Mouse (Mus musculus): ENCODE measurements at regions not wholly inside any gene's neighbourhood (a gene's known extent, or its start where the extent isn't known, plus 50 kb on each side); places are given as distances from the start of the nearest gene placed in this dataset.

DNA sequence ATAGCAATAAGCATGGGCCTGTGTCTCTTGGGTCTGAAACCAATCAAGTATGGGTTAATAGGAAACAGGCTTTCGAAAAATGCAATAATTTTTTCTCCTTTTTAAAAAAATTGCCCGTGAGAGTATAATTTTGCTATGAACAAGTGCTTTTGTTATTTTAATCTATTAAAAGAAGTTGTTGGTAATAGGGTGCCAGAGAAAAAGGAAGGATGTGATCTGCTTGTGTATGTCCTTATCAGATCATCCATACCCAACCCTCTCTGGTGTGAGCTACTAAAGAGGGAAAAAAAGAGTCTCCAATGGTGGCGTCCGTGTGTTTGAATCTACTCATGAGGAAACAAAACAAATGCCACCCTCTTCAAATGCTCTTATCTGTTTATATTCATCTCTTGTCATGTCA is 484.9 kb downstream of the Car8 start:
- Histone ChIP-seq H3K36me3 (replicated peaks in 1 of 2; ENCODE audit: control insufficient read depth in 1 of 2, insufficient read depth in 1 of 2, low read length in 1 of 2) (no peaks in the 10 kb centered on the region), H3K9ac (ENCODE audit: insufficient read depth, low read depth) (no peak overlapping the region), H3K4me1 (ENCODE audit: control insufficient read depth in 1 of 2, insufficient read depth in 2 of 2) (peaks cover 2 to 19% of the 10 kb centered on the region in 2 experiments; a peak in 2 of 4 replicates), H3K4me2 (ENCODE audit: insufficient read depth, low read depth, poor library complexity, severe bottlenecking) (no peak overlapping the region), H3K27ac (ENCODE audit: insufficient read depth, low read depth) (no peak overlapping the region), H3K9me3 (replicated peaks; ENCODE audit: low read length) (no peaks in the 10 kb centered on the region), H3K79me2 (replicated peaks; ENCODE audit: control insufficient read depth, extremely low read depth, insufficient read depth, poor library complexity, severe bottlenecking) (no peaks in the 10 kb centered on the region), H3K4me3 (replicated peaks in 1 of 3; ENCODE audit: low read depth in 2 of 3, low read length in 2 of 3, poor library complexity in 1 of 3) (no peak overlapping the region), H3K27me3 (replicated peaks) (no peaks in the 10 kb centered on the region)
- in situ Hi-C loops (cut with MboI; ENCODE audit: low pct_ligation_motif_present, low pct_unique_long_range_greater_than_20kb, low sequenced_read_pairs) (no loop called here), dilution Hi-C loops (cut with MboI; ENCODE audit: extremely low pct_ligation_motif_present, extremely low pct_unique_long_range_greater_than_20kb, low sequenced_read_pairs) (no loop called here)
- TF ChIP-seq ELF1 (IDR thresholded peaks at IDR 0.05; ENCODE audit: low read depth, low read length) (no peak), TBP (conservative IDR thresholded peaks at IDR 0.05; ENCODE audit: low read depth, low read length) (no peak), MAX (IDR thresholded peaks at IDR 0.05; ENCODE audit: low read length) (no peak), MXI1 (IDR thresholded peaks at IDR 0.05; ENCODE audit: low read depth, low read length) (no peak), POLR2A (IDR thresholded peaks at IDR 0.05; ENCODE audit: low read depth, low read length) (no peak), ZNF384 (IDR thresholded peaks at IDR 0.05; ENCODE audit: low read depth, low read length) (no peak), SIN3A (IDR thresholded peaks at IDR 0.05; ENCODE audit: low read length) (no peak), CHD2 (IDR thresholded peaks at IDR 0.05; ENCODE audit: low read length) (no peak), MAFK (IDR thresholded peaks at IDR 0.05; ENCODE audit: insufficient replicate concordance, low read length) (no peak), TCF12 (IDR thresholded peaks at IDR 0.05; ENCODE audit: low read depth, low read length) (no peak)
- DNase-seq (ENCODE audit: extremely low read depth) = no peak

DNA sequence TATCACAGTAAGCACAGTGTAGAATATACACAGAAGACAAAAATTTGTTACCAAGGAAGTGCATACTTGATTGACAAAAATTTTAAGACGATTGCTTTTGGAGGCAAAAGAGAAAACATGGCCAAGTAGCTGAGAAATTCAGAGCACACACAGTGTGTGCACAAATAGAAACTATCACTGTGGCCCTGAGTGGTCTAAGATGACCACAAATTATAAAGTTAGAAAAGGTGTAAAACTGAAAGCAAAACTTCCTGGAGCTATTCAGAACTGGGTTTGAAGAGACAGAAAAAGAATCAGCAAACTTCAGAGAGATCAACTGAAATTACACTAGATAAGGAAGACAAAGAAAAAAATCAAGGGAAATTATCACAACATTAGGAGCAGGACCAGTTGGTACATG is 487.6 kb downstream of the Car8 start:
- Histone ChIP-seq H3K27ac (ENCODE audit: insufficient read depth, low read depth) (no peak overlapping the region), H3K4me3 (replicated peaks in 1 of 3; ENCODE audit: low read depth in 2 of 3, low read length in 2 of 3, poor library complexity in 1 of 3) (no peak overlapping the region), H3K27me3 (replicated peaks) (no peaks in the 10 kb centered on the region), H3K9ac (ENCODE audit: insufficient read depth, low read depth) (no peak overlapping the region), H3K79me2 (replicated peaks; ENCODE audit: control insufficient read depth, extremely low read depth, insufficient read depth, poor library complexity, severe bottlenecking) (no peaks in the 10 kb centered on the region), H3K36me3 (replicated peaks in 1 of 2; ENCODE audit: control insufficient read depth in 1 of 2, insufficient read depth in 1 of 2, low read length in 1 of 2) (no peaks in the 10 kb centered on the region), H3K4me2 (ENCODE audit: insufficient read depth, low read depth, poor library complexity, severe bottlenecking) (peak overlapping the region; percentile 29; the same call in 1 of the 2 replicates), H3K9me3 (replicated peaks; ENCODE audit: low read length) (no peaks in the 10 kb centered on the region), H3K4me1 (ENCODE audit: control insufficient read depth in 1 of 2, insufficient read depth in 2 of 2) (peaks cover 2 to 19% of the 10 kb centered on the region in 2 experiments; a peak in 2 of 4 replicates)
- DNase-seq (ENCODE audit: extremely low read depth) = peak; percentile 28
- dilution Hi-C loops (cut with MboI; ENCODE audit: extremely low pct_ligation_motif_present, extremely low pct_unique_long_range_greater_than_20kb, low sequenced_read_pairs) = no loop called here
- in situ Hi-C loops (cut with MboI; ENCODE audit: low pct_ligation_motif_present, low pct_unique_long_range_greater_than_20kb, low sequenced_read_pairs) = no loop called here
- peak; percentile 57; the same call in 1 of the 2 replicates for TF ChIP-seq MEF2A (IDR thresholded peaks at IDR 0.05; ENCODE audit: borderline replicate concordance, low read depth, low read length)
- TF ChIP-seq ETS1 (conservative IDR thresholded peaks at IDR 0.05; ENCODE audit: low read depth, low read length) = peak; percentile 34; the same call in 1 of the 2 replicates
- TF ChIP-seq MYC (IDR thresholded peaks at IDR 0.05; ENCODE audit: low read depth, low read length) = no peak
- TF ChIP-seq IRF4 (IDR thresholded peaks at IDR 0.05; ENCODE audit: low read depth, low read length) = peak; percentile 52; the same call in 1 of the 2 replicates
- peak; percentile 13; the same call in 1 of the 2 replicates for TF ChIP-seq MAFK (IDR thresholded peaks at IDR 0.05; ENCODE audit: insufficient replicate concordance, low read length)

DNA sequence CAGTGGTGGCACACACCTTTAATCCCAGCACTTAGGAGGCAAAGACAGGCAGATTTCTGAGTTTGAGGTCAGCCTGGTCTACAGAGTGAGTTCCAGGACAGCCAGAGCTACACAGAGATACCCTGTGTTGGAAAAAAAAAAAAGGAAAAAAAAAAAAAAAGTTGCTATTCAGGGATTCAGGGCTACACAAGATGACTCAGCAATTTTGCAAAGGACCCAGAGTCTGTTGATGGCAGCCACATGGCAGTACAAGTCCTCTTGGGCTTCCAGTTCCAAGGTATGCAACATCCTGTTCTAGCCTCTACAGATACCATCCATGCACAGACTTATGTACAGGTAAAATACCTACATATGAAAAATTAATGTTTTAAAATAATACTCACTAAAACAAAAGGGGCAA is 515.9 kb downstream of the Car8 start:
- no peaks in the 10 kb centered on the region for H3K36me3 ChIP-seq (replicated peaks in 1 of 2; ENCODE audit: control insufficient read depth in 1 of 2, insufficient read depth in 1 of 2, low read length in 1 of 2)
- no peak overlapping the region for H3K4me2 ChIP-seq (ENCODE audit: insufficient read depth, low read depth, poor library complexity, severe bottlenecking)
- dilution Hi-C loops (cut with MboI; ENCODE audit: extremely low pct_ligation_motif_present, extremely low pct_unique_long_range_greater_than_20kb, low sequenced_read_pairs) (no loop called here), in situ Hi-C loops (cut with MboI; ENCODE audit: low pct_ligation_motif_present, low pct_unique_long_range_greater_than_20kb, low sequenced_read_pairs) (no loop called here)
- TF ChIP-seq MAFK (IDR thresholded peaks at IDR 0.05; ENCODE audit: insufficient replicate concordance, low read length) (peak; percentile 83), CTCF (conservative IDR thresholded peaks at IDR 0.05 in 1 of 2, IDR thresholded peaks at IDR 0.05 in 1 of 2; ENCODE audit: low read depth in 2 of 2, low read length in 2 of 2) (no peak), RCOR1 (conservative IDR thresholded peaks at IDR 0.05; ENCODE audit: low read depth, low read length) (no peak), POLR2A (IDR thresholded peaks at IDR 0.05; ENCODE audit: low read depth, low read length) (no peak), HCFC1 (IDR thresholded peaks at IDR 0.05; ENCODE audit: low read depth, low read length) (no peak)
- H3K4me3 ChIP-seq (replicated peaks in 1 of 3; ENCODE audit: low read depth in 2 of 3, low read length in 2 of 3, poor library complexity in 1 of 3) = no peak overlapping the region
- no peak overlapping the region for H3K9ac ChIP-seq (ENCODE audit: insufficient read depth, low read depth)
- no peak overlapping the region for H3K27ac ChIP-seq (ENCODE audit: insufficient read depth, low read depth)
- no peaks in the 10 kb centered on the region for H3K9me3 ChIP-seq (replicated peaks; ENCODE audit: low read length)
- H3K79me2 ChIP-seq (replicated peaks; ENCODE audit: control insufficient read depth, extremely low read depth, insufficient read depth, poor library complexity, severe bottlenecking) = no peaks in the 10 kb centered on the region
- H3K4me1 ChIP-seq (ENCODE audit: control insufficient read depth in 1 of 2, insufficient read depth in 2 of 2) = no peaks in the 10 kb centered on the region
- H3K27me3 ChIP-seq (replicated peaks) = no peaks in the 10 kb centered on the region
- no peak for DNase-seq (ENCODE audit: extremely low read depth)

All from CH12.LX (cell line).